ENCODE assay signal across 8 mouse cellular contexts in genomic region chr6:54039805-54040447, GRCm38 (mm10). TPM values are rescaled to one million over a fixed set of nuclear protein-coding genes. Genes with fewer than 3 reads are reported as not detected.
DNase-seq lines count a peak whose midpoint lies in the region; ATAC-seq and TF ChIP-seq lines count a peak whose summit lies in the region.

No protein-coding gene starts in this region.

- no peak for TF ChIP-seq CTCF in Patski (IDR thresholded peaks at IDR 0.05)

- POLR2A ChIA-PET in Patski (lab: Charles Lee), result no interaction called here

- no peaks in the 10 kb centered on the region for H3K9me3 ChIP-seq in forebrain, embryonic 15.5 days
- no peaks in the 10 kb centered on the region for H3K9me3 ChIP-seq in hindbrain, embryonic 14.5 days (ENCODE audit: control insufficient read depth, low read length)

- H3K36me3 ChIP-seq in forebrain, embryonic 15.5 days, result no peaks in the 10 kb centered on the region
- H3K36me3 ChIP-seq in hindbrain, embryonic 14.5 days (replicated peaks; ENCODE audit: control insufficient read depth, insufficient read depth), result no peaks in the 10 kb centered on the region

- ATAC-seq in Patski, result peak; percentile 73
- ATAC-seq in forebrain, embryonic 15.5 days (replicated peaks), result peak; percentile 64
- peak; percentile 75 for ATAC-seq in hindbrain, embryonic 14.5 days (ENCODE audit: low FRiP score)

- H3K4me1 ChIP-seq in forebrain, embryonic 15.5 days, result peaks cover 31% of the 10 kb centered on the region
- H3K4me1 ChIP-seq in hindbrain, embryonic 14.5 days (replicated peaks; ENCODE audit: control insufficient read depth, insufficient read depth, low read length), result peaks cover 28% of the 10 kb centered on the region

- peak overlapping the region; percentile 92 for H3K4me3 ChIP-seq in forebrain, embryonic 15.5 days
- peak overlapping the region; percentile 62 for H3K4me3 ChIP-seq in hindbrain, embryonic 14.5 days (replicated peaks; ENCODE audit: low read length)

- CTCF ChIA-PET in Patski (lab: Charles Lee), result interaction anchor here (1.2 to 1.5 kb wide), 2 partner anchors 12 to 125 kb away, joined by 3 to 4 read pairs; no protein-coding TSS in a partner anchor

- no peaks in the 10 kb centered on the region for H3K27me3 ChIP-seq in Patski
- no peaks in the 10 kb centered on the region for H3K27me3 ChIP-seq in forebrain, embryonic 15.5 days
- H3K27me3 ChIP-seq in hindbrain, embryonic 14.5 days (ENCODE audit: control insufficient read depth, insufficient read depth, low read length), result 0 out of 2 replicates have a peak, but pooled peaks cover 3% of the 10 kb centered on the region

- peak overlapping the region; percentile 99 for H3K27ac ChIP-seq in forebrain, embryonic 15.5 days (replicated peaks)
- H3K27ac ChIP-seq in hindbrain, embryonic 14.5 days, result peak overlapping the region; percentile 99

- peak overlapping the region; percentile 99 for H3K9ac ChIP-seq in forebrain, embryonic 15.5 days (replicated peaks)
- peak overlapping the region; percentile 96 for H3K9ac ChIP-seq in hindbrain, embryonic 14.5 days

- no peak for DNase-seq in Patski (ENCODE audit: low read depth, low spot score)
- DNase-seq in cerebellum, adult 11-12 months, result peak; percentile 76
- peak; percentile 56 for DNase-seq in hindbrain, embryonic 14.5 days (ENCODE audit: low spot score)
- DNase-seq in left cerebral cortex, adult 8-10 months (ENCODE audit: low spot score in 2 of 2), result peak; percentile 36 to 37
- peak; percentile 75 to 82 for DNase-seq in lung, postnatal 4 days
- peak; percentile 86 for DNase-seq in retina, postnatal 1 day
- peak; percentile 58 for DNase-seq in urinary bladder, postnatal 25 days (ENCODE audit: low spot score)

- WGBS in forebrain, embryonic 15.5 days, result under 1% methylated on average over 62 of the region's 62 CpGs
- WGBS in hindbrain, embryonic 14.5 days, result under 1% methylated on average over 54 of the region's 62 CpGs

- in situ Hi-C loops in Patski (cut with MboI; ENCODE audit: low pct_unique_long_range_greater_than_20kb), result loop anchor here (5.0 kb wide), 2 partner anchors 122 to 187 kb away; no protein-coding TSS in a partner anchor

- H3K4me2 ChIP-seq in forebrain, embryonic 15.5 days (replicated peaks), result peak overlapping the region; percentile 84
- peak overlapping the region; percentile 81 for H3K4me2 ChIP-seq in hindbrain, embryonic 14.5 days (replicated peaks)

RNA-seq across cellular contexts. Expression of gene Chn2, which starts 0.6 kb away (rescaled TPM):
- polyA plus RNA-seq in Patski (2021), result 15.7 TPM
- polyA plus RNA-seq in forebrain, embryonic 15.5 days (2015; fragmentation: Nextera tagmentation; extraction: Ambion mirVana), result 41.6 and 46.2 TPM in 2 replicates
- polyA plus RNA-seq in hindbrain, embryonic 14.5 days (2014; fragmentation: Nextera tagmentation; extraction: Ambion mirVana), result 28.3 and 43.9 TPM in 2 replicates
- 10 to 100 TPM; 46.0 to 51.8 (median 47.8) TPM for total RNA-seq in left cerebral cortex, adult 8-10 months (2022)
